Mouse (Mus musculus): Measurements from ENCODE around the gene Usp48. TPM values are rescaled to one million over a fixed set of nuclear protein-coding genes. Genes with fewer than 3 reads are reported as not detected.

Gene Usp48
- total and polyA plus RNA-seq, 3 experiments = 27.1 to 99.6 TPM; not detected in 1

- Histone ChIP-seq H3K27ac (ENCODE audit: control insufficient read depth, low read depth, low read length) (no peak overlapping the region), H3K4me3 (ENCODE audit: control insufficient read depth in 1 of 2, insufficient read depth in 1 of 2, low read depth in 2 of 2, low read length in 2 of 2) (no peak overlapping the region), H3K27me3 (ENCODE audit: control insufficient read depth in 1 of 2, insufficient read depth in 2 of 2, low read length in 2 of 2) (no peaks in the 10 kb centered on the region), H3K9ac (ENCODE audit: control insufficient read depth, low read depth, low read length, poor library complexity, severe bottlenecking) (no peak overlapping the region), H3K36me3 (ENCODE audit: control insufficient read depth in 1 of 2, insufficient read depth in 2 of 2, low read length in 2 of 2) (no peaks in the 10 kb centered on the region), H3K79me2 (ENCODE audit: control insufficient read depth, insufficient read depth, low read length, poor library complexity) (no peaks in the 10 kb centered on the region), H3K9me3 (replicated peaks; ENCODE audit: insufficient read depth, low read length) (no peaks in the 10 kb centered on the region), H3K4me1 (ENCODE audit: control insufficient read depth in 1 of 2, insufficient read depth in 2 of 2, low read length in 2 of 2) (no peaks in the 10 kb centered on the region)
- DNase-seq (ENCODE audit: low read depth, low spot score) = no peak
- TF ChIP-seq USF1 (IDR thresholded peaks at IDR 0.05; ENCODE audit: low read depth, low read length) (no peak), POLR2AphosphoS2 (IDR thresholded peaks at IDR 0.05; ENCODE audit: low read length) (0 out of 2 replicates have a peak, but pooled peaks have one; percentile 3)
These were observed 66.0 kb downstream of the Usp48 start for GRCm38 (mm10) chr4:137659541-137659940.

- H3K9me3 ChIP-seq (replicated peaks; ENCODE audit: insufficient read depth, low read length) = no peaks in the 10 kb centered on the region
- no peaks in the 10 kb centered on the region for H3K79me2 ChIP-seq (ENCODE audit: control insufficient read depth, insufficient read depth, low read length, poor library complexity)
- TF ChIP-seq JUND (IDR thresholded peaks at IDR 0.05; ENCODE audit: low read depth, low read length) (no peak), TAL1 (IDR thresholded peaks at IDR 0.05; ENCODE audit: low read length) (no peak), MYB (IDR thresholded peaks at IDR 0.05; ENCODE audit: low read depth, low read length) (no peak), MAZ (IDR thresholded peaks at IDR 0.05; ENCODE audit: low read depth, low read length) (no peak), ZC3H11A (IDR thresholded peaks at IDR 0.05; ENCODE audit: low read depth, low read length) (no peak), USF2 (IDR thresholded peaks at IDR 0.05; ENCODE audit: borderline replicate concordance in 1 of 2, insufficient read depth in 1 of 2, low read depth in 1 of 2, low read length in 2 of 2) (no peak), TCF12 (IDR thresholded peaks at IDR 0.05; ENCODE audit: low read depth, low read length) (no peak), MAX (IDR thresholded peaks at IDR 0.05; ENCODE audit: low read length) (no peak), EP300 (IDR thresholded peaks at IDR 0.05; ENCODE audit: low read depth in 1 of 2, low read length in 2 of 2) (no peak), NRF1 (IDR thresholded peaks at IDR 0.05; ENCODE audit: insufficient read depth, low read depth, low read length, poor library complexity, severe bottlenecking) (no peak), E2F4 (IDR thresholded peaks at IDR 0.05; ENCODE audit: borderline replicate concordance, low read depth, low read length) (no peak), CHD1 (IDR thresholded peaks at IDR 0.05; ENCODE audit: low read depth, low read length) (no peak), RAD21 (IDR thresholded peaks at IDR 0.05; ENCODE audit: low read depth, low read length) (no peak), ELF1 (IDR thresholded peaks at IDR 0.05; ENCODE audit: low read depth, low read length) (no peak), BHLHE40 (IDR thresholded peaks at IDR 0.05; ENCODE audit: borderline replicate concordance, low read depth, low read length) (no peak), ZMIZ1 (IDR thresholded peaks at IDR 0.05; ENCODE audit: low read depth, low read length) (no peak)
- H3K4me1 ChIP-seq (ENCODE audit: control insufficient read depth in 1 of 2, insufficient read depth in 2 of 2, low read length in 2 of 2) = no peaks in the 10 kb centered on the region
- no peak for DNase-seq (ENCODE audit: low read depth, low spot score)
- no peak overlapping the region for H3K27ac ChIP-seq (ENCODE audit: control insufficient read depth, low read depth, low read length)
- H3K36me3 ChIP-seq (ENCODE audit: control insufficient read depth in 1 of 2, insufficient read depth in 2 of 2, low read length in 2 of 2) = no peaks in the 10 kb centered on the region
- H3K9ac ChIP-seq (ENCODE audit: control insufficient read depth, low read depth, low read length, poor library complexity, severe bottlenecking) = no peak overlapping the region
- no peaks in the 10 kb centered on the region for H3K27me3 ChIP-seq (ENCODE audit: control insufficient read depth in 1 of 2, insufficient read depth in 2 of 2, low read length in 2 of 2)
- H3K4me3 ChIP-seq (ENCODE audit: control insufficient read depth in 1 of 2, insufficient read depth in 1 of 2, low read depth in 2 of 2, low read length in 2 of 2) = no peak overlapping the region
These were observed 67.0 kb downstream of the Usp48 start for GRCm38 (mm10) chr4:137660364-137661077.

Data from MEL (cell line).